Mouse (Mus musculus) erythroblast, embryonic 14.5 days (primary cell): ENCODE results near the gene Rec8.

Experiments
- GATA1 ChIP-seq: IDR thresholded peaks from 2 replicates; pipeline ENCODE4 v1.6.1; 2012; ENCODE audit warnings: low read length, inconsistent platforms, mixed read lengths
- TAL1 ChIP-seq: IDR thresholded peaks from 3 replicates; pipeline ENCODE4 v1.6.1; 2012; ENCODE audit warnings: low read length, inconsistent platforms, mixed read lengths

GRCm38 (mm10) chr14:55608339-55608738 lies 9.5 kb upstream of the Rec8 start:
- TF ChIP-seq GATA1: no peak
- TF ChIP-seq TAL1: no peak
